ENCODE assay signal across 10 mouse cellular contexts in the genomic region with DNA sequence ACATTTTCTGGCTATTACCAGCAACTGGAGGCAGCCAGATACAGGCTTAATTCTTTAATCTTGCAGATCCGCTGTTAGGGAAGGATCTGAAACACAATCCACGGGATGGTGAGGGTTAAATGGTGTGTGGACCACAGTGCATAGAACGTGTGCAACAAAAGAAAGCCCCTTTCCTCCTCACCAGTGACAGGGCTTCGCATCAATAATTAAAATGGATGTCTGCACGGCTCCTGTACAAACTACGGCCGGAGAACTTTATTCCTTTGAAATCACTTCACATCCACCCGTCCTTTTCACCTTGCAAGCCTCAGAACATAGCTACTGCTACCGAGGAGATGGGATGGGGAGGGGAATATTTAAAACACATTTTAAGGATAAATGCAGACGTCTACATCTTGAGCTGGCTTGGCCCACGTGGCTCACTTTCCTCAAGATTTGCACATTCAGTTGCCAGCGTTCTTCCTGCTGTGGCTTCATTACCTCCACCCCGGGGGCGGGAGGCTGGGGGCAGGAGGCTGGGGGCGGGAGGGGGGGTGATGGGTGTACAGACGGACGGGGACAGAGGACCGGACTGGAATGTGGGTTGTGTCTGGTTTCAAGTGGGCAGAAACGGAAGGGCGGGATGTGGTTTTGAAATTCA. TPM values are rescaled to one million over a fixed set of nuclear protein-coding genes. Genes with fewer than 3 reads are reported as not detected.
DNase-seq lines count a peak whose midpoint lies in the region; ATAC-seq and TF ChIP-seq lines count a peak whose summit lies in the region.
"Had no signal": no experiment of that assay in that cellular context is flagged by ENCODE, and none has a peak within 500 bp of the region (broad histone marks: within the 10 kb centered on the region; RNA-seq: fewer than 3 reads in every experiment).

No protein-coding gene starts in this region.

- H3K27ac ChIP-seq in kidney, embryonic 16.5 days (ENCODE audit: low read length) = no peak overlapping the region
- peak overlapping the region; percentile 16; the same call in 1 of the 2 replicates for H3K27ac ChIP-seq in embryonic facial prominence, embryonic 11.5 days (replicated peaks; ENCODE audit: low read depth, low read length)
- no peak overlapping the region for H3K27ac ChIP-seq in intestine, postnatal 0 days (ENCODE audit: low read depth, low read length)
- peak overlapping the region; percentile 85 for H3K27ac ChIP-seq in neural tube, embryonic 13.5 days (replicated peaks)

- no peaks in the 10 kb centered on the region for H3K27me3 ChIP-seq in kidney, embryonic 16.5 days (ENCODE audit: insufficient read depth, low read length)
- no peaks in the 10 kb centered on the region for H3K27me3 ChIP-seq in embryonic facial prominence, embryonic 11.5 days (ENCODE audit: control insufficient read depth, insufficient read depth, low read length)
- 0 out of 2 replicates have a peak, but pooled peaks cover 12% of the 10 kb centered on the region for H3K27me3 ChIP-seq in intestine, postnatal 0 days (replicated peaks; ENCODE audit: control insufficient read depth, insufficient read depth, low read length)
- no peaks in the 10 kb centered on the region for H3K27me3 ChIP-seq in neural tube, embryonic 13.5 days

- peak overlapping the region; percentile 51 for H3K4me2 ChIP-seq in kidney, embryonic 16.5 days (replicated peaks; ENCODE audit: low read depth, low read length)
- peak overlapping the region; percentile 57 for H3K4me2 ChIP-seq in embryonic facial prominence, embryonic 11.5 days (ENCODE audit: low read depth, low read length)
- H3K4me2 ChIP-seq in intestine, postnatal 0 days (replicated peaks; ENCODE audit: low read depth) = peak overlapping the region; percentile 30; the same call in 1 of the 2 replicates
- peak overlapping the region; percentile 63 for H3K4me2 ChIP-seq in neural tube, embryonic 13.5 days

- 0 out of 2 replicates have a peak, but pooled peaks cover 2% of the 10 kb centered on the region for H3K9me3 ChIP-seq in kidney, embryonic 16.5 days (ENCODE audit: low read length)
- H3K9me3 ChIP-seq in embryonic facial prominence, embryonic 11.5 days (replicated peaks; ENCODE audit: control insufficient read depth, low read length) = no peaks in the 10 kb centered on the region
- H3K9me3 ChIP-seq in intestine, postnatal 0 days (ENCODE audit: control insufficient read depth) = no peaks in the 10 kb centered on the region
- no peaks in the 10 kb centered on the region for H3K9me3 ChIP-seq in neural tube, embryonic 13.5 days

- no peak for ATAC-seq in kidney, embryonic 16.5 days (ENCODE audit: low FRiP score, low TSS enrichment)
- ATAC-seq in embryonic facial prominence, embryonic 11.5 days (replicated peaks; ENCODE audit: insufficient number of reproducible peaks, low FRiP score, low TSS enrichment, low read depth) = peak; percentile 72; the same call in 1 of the 2 replicates
- ATAC-seq in intestine, postnatal 0 days = no peak
- ATAC-seq in neural tube, embryonic 13.5 days (ENCODE audit: low read depth) = peak; percentile 85

- no peak for TF ChIP-seq CTCF in intestine, postnatal 0 days (IDR thresholded peaks at IDR 0.05; ENCODE audit: low read depth)

- peak overlapping the region; percentile 28 for H3K4me3 ChIP-seq in kidney, embryonic 16.5 days (ENCODE audit: low read length)
- peak overlapping the region; percentile 14 for H3K4me3 ChIP-seq in embryonic facial prominence, embryonic 11.5 days (ENCODE audit: low read depth, low read length)
- no peak overlapping the region for H3K4me3 ChIP-seq in intestine, postnatal 0 days (ENCODE audit: low read depth, low read length)
- H3K4me3 ChIP-seq in neural tube, embryonic 13.5 days = peak overlapping the region; percentile 31

- no peak for DNase-seq in kidney, adult 11 months
- peak; percentile 73 for DNase-seq in embryonic facial prominence, embryonic 11.5 days (ENCODE audit: low spot score)
- no peak for DNase-seq in urinary bladder, adult 2 months (ENCODE audit: low spot score)
- no peak for DNase-seq in kidney, postnatal 4 days
- DNase-seq in adrenal gland, adult 2 months = no peak

- H3K9ac ChIP-seq in kidney, embryonic 16.5 days (replicated peaks; ENCODE audit: low read length) = peak overlapping the region; percentile 17
- H3K9ac ChIP-seq in embryonic facial prominence, embryonic 11.5 days (replicated peaks; ENCODE audit: low read length) = peak overlapping the region; percentile 1
- H3K9ac ChIP-seq in intestine, postnatal 0 days (ENCODE audit: low read depth, low read length) = no peak overlapping the region
- H3K9ac ChIP-seq in neural tube, embryonic 13.5 days = peak overlapping the region; percentile 64

- no peaks in the 10 kb centered on the region for H3K36me3 ChIP-seq in kidney, embryonic 16.5 days (ENCODE audit: insufficient read depth, low read length)
- H3K36me3 ChIP-seq in embryonic facial prominence, embryonic 11.5 days (replicated peaks; ENCODE audit: control insufficient read depth, insufficient read depth, low read depth, low read length) = no peaks in the 10 kb centered on the region
- no peaks in the 10 kb centered on the region for H3K36me3 ChIP-seq in intestine, postnatal 0 days (ENCODE audit: control insufficient read depth, insufficient read depth)
- no peaks in the 10 kb centered on the region for H3K36me3 ChIP-seq in neural tube, embryonic 13.5 days

- under 1% methylated on average over 20 of the region's 20 CpGs for WGBS in kidney, embryonic 16.5 days
- under 1% methylated on average over 20 of the region's 20 CpGs for WGBS in embryonic facial prominence, embryonic 11.5 days
- WGBS in intestine, postnatal 0 days = 6% methylated on average over 20 of the region's 20 CpGs
- under 1% methylated on average over 20 of the region's 20 CpGs for WGBS in neural tube, embryonic 13.5 days

- peaks cover 17% of the 10 kb centered on the region for H3K4me1 ChIP-seq in kidney, embryonic 16.5 days (ENCODE audit: insufficient read depth, low read length)
- no peaks in the 10 kb centered on the region; the same call in none of the 2 replicates for H3K4me1 ChIP-seq in embryonic facial prominence, embryonic 11.5 days (ENCODE audit: control insufficient read depth, insufficient read depth, low read length)
- peaks cover 5% of the 10 kb centered on the region; the same call in 1 of the 2 replicates for H3K4me1 ChIP-seq in intestine, postnatal 0 days (replicated peaks; ENCODE audit: control insufficient read depth, insufficient read depth, low read length)
- peaks cover 33% of the 10 kb centered on the region for H3K4me1 ChIP-seq in neural tube, embryonic 13.5 days (replicated peaks)

RNA-seq across cellular contexts. Expression of a gene that starts 53.3 kb away (rescaled TPM):
- polyA plus RNA-seq in kidney, embryonic 16.5 days (2015; fragmentation: Nextera tagmentation; extraction: Ambion mirVana) = not detected in 2 replicates
- not detected in 2 replicates for polyA plus RNA-seq in embryonic facial prominence, embryonic 11.5 days (2014; fragmentation: Nextera tagmentation; extraction: Ambion mirVana)
- polyA plus RNA-seq in intestine, postnatal 0 days (2015; fragmentation: Nextera tagmentation; extraction: Ambion mirVana) = not detected in 2 replicates
- not detected in 2 replicates for polyA plus RNA-seq in neural tube, embryonic 13.5 days (2015; fragmentation: Nextera tagmentation; extraction: Ambion mirVana)
- not detected in 2 replicates for polyA plus RNA-seq in urinary bladder, adult 2 months (2012; rRNA removed)
- not detected for total RNA-seq in adrenal gland, adult 2 months (2021)
- polyA plus RNA-seq in adrenal gland, adult 2 months (2012; rRNA removed) = not detected in 2 replicates
- total RNA-seq: heart, postnatal 4 days had no signal
- polyA plus RNA-seq: Patski had no signal

Comparison
In these comparisons a context has a peak if more than half of its experiments do, and no peak if none do; other contexts are left out.
1. ATAC-seq: peak in embryonic facial prominence, embryonic 11.5 days (single experiment) and neural tube, embryonic 13.5 days (single experiment); none in kidney, embryonic 16.5 days (single experiment) and intestine, postnatal 0 days (single experiment).
2. H3K27ac ChIP-seq: peak in embryonic facial prominence, embryonic 11.5 days (single experiment) and neural tube, embryonic 13.5 days (single experiment); none in kidney, embryonic 16.5 days (single experiment) and intestine, postnatal 0 days (single experiment).
3. Peak in every context shown above with its lines, with median percentiles within 50 percentile points of each other: H3K4me2 ChIP-seq.